Mouse (Mus musculus) spleen, adult 2 months (tissue): ENCODE measurements around the gene Zfhx2.

Experiments
- CTCF ChIP-seq: fragments of 200-500 bp; IDR thresholded peaks from 2 replicates; pipeline ENCODE4 v1.5.1; 2011; ENCODE audit warnings: mild to moderate bottlenecking, inconsistent platforms; ENCODE audit not compliant: insufficient read depth, insufficient read length, insufficient replicate concordance; ENCODE audit errors: extremely low read depth
- POLR2A ChIP-seq: fragments of 200-500 bp; IDR thresholded peaks from 2 replicates; pipeline ENCODE4 v1.6.1; 2011; ENCODE audit warnings: low read depth, low read length, inconsistent platforms

DNA sequence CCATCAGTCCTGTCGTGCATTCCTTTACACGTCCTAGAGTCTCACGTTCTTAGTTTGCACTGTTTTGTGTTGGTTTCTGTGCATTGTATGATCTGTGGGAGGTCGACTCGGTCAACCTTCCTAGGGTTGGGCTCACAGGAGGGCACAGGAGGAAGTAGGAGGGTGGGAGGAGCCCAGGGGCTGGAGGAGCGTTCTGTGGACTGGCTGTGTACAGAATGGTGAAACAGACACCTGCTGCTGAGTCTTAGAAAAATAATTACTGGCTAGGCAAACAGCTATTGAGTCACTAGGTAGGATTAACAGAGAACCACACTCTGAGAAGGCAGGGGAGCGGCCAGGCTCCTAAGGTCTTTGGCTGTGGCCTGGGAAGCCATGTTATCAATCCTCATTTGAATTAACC is 47.2 kb upstream of the Zfhx2 start:
- no peak for TF ChIP-seq CTCF
- TF ChIP-seq POLR2A: no peak
